Mouse (Mus musculus) layer of hippocampus, postnatal 36 days (tissue): ENCODE results near the gene Gabrd. TPM values are rescaled to one million over a fixed set of nuclear protein-coding genes. Genes with fewer than 3 reads are reported as not detected.

Experiments
- DNase-seq, 2 experiments: peaks; one replicate each; pipeline ENCODE4 v3.0.0; 2022
- total RNA-seq, 2 experiments: library from RNA; stranded (reverse); gene quantifications; 2 replicates each; pipeline ENCODE4 v1.2.3; 2021

Gene Gabrd
- total RNA-seq, 2 experiments from 2014 or later: 21.0 to 21.2 TPM

DNA sequence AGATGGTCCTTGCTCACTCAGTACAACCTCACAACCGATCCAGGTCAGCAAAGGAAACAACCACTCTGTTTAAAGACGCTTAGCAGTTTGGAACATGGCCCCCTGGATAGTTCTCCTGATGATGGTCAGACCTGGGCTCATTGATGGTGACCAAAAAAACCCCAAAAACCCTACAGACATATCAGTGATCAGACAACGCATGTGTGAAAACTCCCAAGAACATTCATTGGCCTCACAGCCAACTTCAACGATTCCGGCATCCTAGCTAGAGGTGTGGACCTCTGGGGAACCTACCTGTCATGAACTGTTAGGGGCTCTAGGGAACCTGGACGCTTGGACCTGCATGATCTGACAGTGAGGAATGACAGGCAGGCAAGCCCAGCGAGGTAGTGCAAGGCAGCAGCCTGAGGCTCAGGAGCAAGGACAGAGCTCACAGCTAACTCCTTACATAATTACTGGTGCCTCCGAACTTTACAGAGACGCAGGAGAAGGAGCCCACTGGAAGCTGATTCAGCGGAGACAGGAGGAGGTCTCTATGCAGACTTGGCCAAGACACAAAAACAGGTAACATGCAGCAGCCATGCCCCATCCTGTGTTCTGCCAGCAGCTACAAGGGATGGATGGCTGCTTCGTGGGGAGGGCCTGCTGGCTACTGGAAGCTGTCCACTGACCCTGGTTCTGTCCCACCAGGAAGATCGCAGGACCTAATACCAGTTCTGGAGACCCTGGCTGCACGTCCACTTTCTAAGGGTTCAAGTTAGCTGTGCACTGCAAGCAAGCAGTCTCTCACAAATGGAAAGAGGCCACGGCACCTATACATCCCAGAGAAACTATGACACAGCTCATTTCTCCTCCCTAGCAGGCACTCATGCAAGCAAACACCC is 54.3 kb downstream of the Gabrd start:
- DNase-seq: no peak

DNA sequence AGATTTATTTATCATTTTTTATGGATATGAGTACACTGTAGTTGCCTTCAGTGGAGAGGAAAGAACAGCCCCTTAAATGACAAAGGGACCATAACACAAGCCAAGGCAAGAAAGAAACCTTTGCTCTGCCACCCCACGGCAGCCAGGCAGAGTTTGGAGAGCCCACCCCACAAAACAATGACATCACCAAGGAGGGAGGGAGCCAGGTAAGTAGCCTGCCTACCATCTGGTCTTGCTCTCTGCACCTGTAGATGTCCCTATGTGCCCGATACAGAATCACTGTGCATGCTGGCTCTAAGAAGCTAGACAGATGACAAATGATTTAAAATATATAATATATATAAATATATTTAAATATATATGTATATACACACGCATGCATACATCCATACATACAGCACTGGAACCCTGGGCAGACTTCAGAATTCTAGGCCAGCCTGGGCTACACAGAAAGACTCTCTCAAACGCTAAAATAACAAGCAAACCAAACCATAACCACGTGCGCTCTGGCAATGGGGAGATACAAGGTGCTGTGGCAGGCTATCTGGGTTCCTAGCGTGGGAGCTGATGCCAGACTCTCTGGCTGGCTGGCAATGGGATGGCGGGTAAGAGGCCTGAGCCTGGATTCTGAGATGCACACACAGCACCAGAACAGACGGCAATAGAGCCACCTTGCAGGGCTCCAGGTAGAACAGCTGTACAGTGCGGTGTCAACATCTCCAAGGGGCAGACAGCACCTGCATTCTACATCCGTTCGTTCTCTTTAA is 61.4 kb downstream of the Gabrd start:
- no peak for DNase-seq

Other genes with a start within 250 kb of the Gabrd start
- gene Ski, start 175.5 kb downstream of the Gabrd start, total RNA-seq: 100 to 1,000 TPM; 126 to 132 TPM
- 10 to 100 TPM; 30.9 to 35.1 TPM for gene Faap20, start 148.3 kb downstream of the Gabrd start, total RNA-seq
- 100 to 1,000 TPM; 156 to 166 TPM for gene Prkcz, start 36.8 kb downstream of the Gabrd start, total RNA-seq
- gene Cfap74, start 11.1 kb upstream of the Gabrd start, total RNA-seq: 10 to 100 TPM; 11.1 to 14.0 TPM
- 1 to 10 TPM; 2.0 to 6.6 TPM for gene Tmem52, start 71.0 kb upstream of the Gabrd start, total RNA-seq
- 100 to 1,000 TPM; 744 to 792 TPM for gene Gnb1, start 93.2 kb upstream of the Gabrd start, total RNA-seq
- 10 to 100 TPM; 65.8 to 71.5 TPM for gene Nadk, start 164.3 kb upstream of the Gabrd start, total RNA-seq
- gene Slc35e2, start 203.3 kb upstream of the Gabrd start, total RNA-seq: 10 to 100 TPM; 40.1 to 41.0 TPM
- 10 to 100 TPM; 43.6 to 46.8 TPM for gene Cdk11b, start 226.7 kb upstream of the Gabrd start, total RNA-seq
- gene Gm10563, start 247.3 kb upstream of the Gabrd start, total RNA-seq: not detected